Mouse (Mus musculus): ENCODE measurements around the gene Spc24. TPM values are rescaled to one million over a fixed set of nuclear protein-coding genes. Genes with fewer than 3 reads are reported as not detected.
"Not testable (repeated sequence)": the region's sequence is repeated elsewhere in the genome, so short reads cannot be mapped to it uniquely, and the experiment has no call there.

The Spc24 gene
- polyA plus RNA-seq, 1 experiment: 46.6 TPM

DNA sequence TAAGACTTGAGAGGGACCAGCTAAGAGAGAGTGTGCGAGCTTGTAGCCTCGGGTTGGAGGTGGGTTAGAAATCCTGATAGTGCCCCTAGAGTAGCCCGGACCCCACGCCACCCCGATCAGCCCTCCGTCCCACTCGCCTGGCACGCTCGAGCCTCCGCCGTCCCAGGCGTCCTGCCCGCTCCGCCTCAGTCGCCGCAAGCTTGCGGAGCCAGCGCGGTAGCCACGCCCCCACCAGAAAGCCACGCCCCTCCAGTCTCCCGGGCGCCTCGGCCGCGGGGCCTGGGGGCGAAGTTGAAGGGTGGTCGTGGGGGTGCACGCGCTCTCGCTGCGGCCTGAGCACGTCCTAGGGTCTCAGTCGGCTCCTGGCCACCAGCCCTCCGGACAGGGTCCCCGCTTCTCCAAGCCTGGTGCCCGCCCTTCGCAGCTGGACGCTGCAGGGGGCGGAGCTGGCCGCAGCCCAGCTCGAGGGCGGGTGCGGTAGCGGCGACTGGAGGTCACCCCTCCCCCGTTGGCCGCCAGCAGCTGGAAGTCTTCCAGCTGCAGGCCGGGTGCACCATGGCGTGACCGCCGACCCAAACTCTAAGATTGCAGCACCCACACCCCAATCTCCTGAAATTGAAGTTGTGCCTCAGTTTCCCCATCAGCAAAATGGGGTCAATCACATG lies 38.4 kb upstream of the Spc24 start, which contains the start of gene Kank2:
Kank2 (minus strand) TSS at position 400 of the 665 bp plus-strand sequence.
- H3K27ac ChIP-seq (ENCODE audit: control insufficient read depth, insufficient read depth, low read depth, low read length, poor library complexity): no peak within 1 kb of the TSS; the same call in 1 of the 2 replicates
- TF ChIP-seq CTCF (IDR thresholded peaks at IDR 0.05; ENCODE audit: control insufficient read depth, insufficient read depth, low read length) (no peak), POLR2A (IDR thresholded peaks at IDR 0.05; ENCODE audit: borderline replicate concordance, control insufficient read depth, low read depth, low read length) (no peak)
- H3K4me3 ChIP-seq (replicated peaks; ENCODE audit: control insufficient read depth, low read depth, low read length): peak within 1 kb of the TSS; percentile 73
- whole genome bisulfite sequencing: under 1% methylated on average over 52 of the region's 52 CpGs
- H3K4me1 ChIP-seq (ENCODE audit: control insufficient read depth, insufficient read depth, low read length): peaks cover 2% of the 10 kb centered on the region

DNA sequence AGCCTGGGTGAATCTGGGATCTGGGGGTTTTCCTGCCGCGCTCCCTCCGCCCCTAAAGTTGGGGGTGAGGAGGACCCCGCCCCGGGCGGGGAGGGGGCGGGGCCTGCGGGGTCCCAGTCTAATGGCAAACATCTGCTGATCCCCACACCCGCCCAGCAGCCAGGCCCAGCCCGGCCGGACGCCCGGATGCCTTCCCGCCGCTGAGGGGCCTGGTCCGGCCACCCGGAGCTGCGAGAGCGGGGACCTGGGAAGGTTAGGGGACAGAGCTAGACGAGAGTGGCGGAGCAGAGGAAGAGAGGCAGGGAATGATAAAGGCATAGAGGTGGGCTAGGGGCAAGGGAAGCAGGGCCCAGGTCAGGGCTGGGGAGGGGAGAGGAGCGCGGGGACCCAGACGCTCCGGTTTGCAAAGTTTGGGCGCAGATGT lies 37.8 kb upstream of the Spc24 start:
- H3K27ac ChIP-seq (ENCODE audit: control insufficient read depth, insufficient read depth, low read depth, low read length, poor library complexity): no peak overlapping the region
- H3K4me3 ChIP-seq (replicated peaks; ENCODE audit: control insufficient read depth, low read depth, low read length): peak overlapping the region; percentile 73
- 1% methylated on average over 23 of the region's 26 CpGs for WGBS
- peaks cover 2% of the 10 kb centered on the region for H3K4me1 ChIP-seq (ENCODE audit: control insufficient read depth, insufficient read depth, low read length)
- no peak for TF ChIP-seq POLR2A (IDR thresholded peaks at IDR 0.05; ENCODE audit: borderline replicate concordance, control insufficient read depth, low read depth, low read length)
- TF ChIP-seq CTCF (IDR thresholded peaks at IDR 0.05; ENCODE audit: control insufficient read depth, insufficient read depth, low read length): no peak

DNA sequence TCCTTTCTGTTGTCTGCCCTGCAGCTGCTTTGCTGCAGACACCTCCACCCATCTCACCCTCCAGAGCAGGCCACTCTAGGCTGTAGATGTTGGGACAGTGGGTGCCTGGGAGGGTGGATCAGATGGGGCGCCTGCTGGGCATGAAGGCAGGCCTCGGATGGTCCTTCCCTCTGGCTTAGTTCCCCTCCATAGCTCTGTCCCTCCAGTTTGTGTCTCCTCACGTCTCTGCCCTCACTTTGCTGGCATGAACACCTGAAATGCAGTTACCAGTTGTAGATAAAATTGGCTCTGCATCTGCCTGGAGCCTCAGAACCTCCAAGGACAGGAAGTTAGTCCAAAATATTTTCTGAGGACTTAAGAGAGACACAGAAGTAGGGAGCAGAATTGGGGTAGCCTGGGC lies 36.8 kb upstream of the Spc24 start:
- Histone ChIP-seq H3K4me1 (ENCODE audit: control insufficient read depth, insufficient read depth, low read length) (peaks cover 2% of the 10 kb centered on the region), H3K27ac (ENCODE audit: control insufficient read depth, insufficient read depth, low read depth, low read length, poor library complexity) (no peak overlapping the region)

DNA sequence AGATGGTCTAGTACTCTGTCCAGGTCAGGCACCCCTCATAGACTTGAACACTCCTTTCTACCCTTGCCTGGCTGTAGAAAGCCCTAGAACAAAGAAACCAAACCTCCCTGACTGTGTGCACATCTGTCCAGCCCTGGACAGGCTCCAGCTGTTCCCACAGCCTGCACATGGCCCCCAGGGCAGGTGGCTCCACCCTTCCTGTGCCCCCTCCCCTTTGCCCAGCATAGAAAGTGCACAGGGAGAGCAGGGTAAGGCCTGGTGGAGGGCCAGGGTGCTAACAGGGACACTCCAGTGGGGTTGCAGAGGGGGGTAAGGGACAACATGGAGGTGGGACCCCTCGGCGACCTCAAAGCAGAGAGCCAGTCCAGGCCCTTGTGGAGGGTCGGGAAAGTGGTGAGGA lies 36.2 kb upstream of the Spc24 start:
- H3K4me1 ChIP-seq (ENCODE audit: control insufficient read depth, insufficient read depth, low read length): peaks cover 2% of the 10 kb centered on the region
- H3K4me3 ChIP-seq (replicated peaks; ENCODE audit: control insufficient read depth, low read depth, low read length): no peak overlapping the region
- TF ChIP-seq POLR2A (IDR thresholded peaks at IDR 0.05; ENCODE audit: borderline replicate concordance, control insufficient read depth, low read depth, low read length) (no peak), CTCF (IDR thresholded peaks at IDR 0.05; ENCODE audit: control insufficient read depth, insufficient read depth, low read length) (no peak)
- 27% methylated on average over 3 of the region's 3 CpGs for WGBS
- no peak overlapping the region; the same call in 1 of the 2 replicates for H3K27ac ChIP-seq (ENCODE audit: control insufficient read depth, insufficient read depth, low read depth, low read length, poor library complexity)

More for the DNA sequence above, 36.8 kb upstream of the Spc24 start:
- TF ChIP-seq CTCF (IDR thresholded peaks at IDR 0.05; ENCODE audit: control insufficient read depth, insufficient read depth, low read length) (no peak), POLR2A (IDR thresholded peaks at IDR 0.05; ENCODE audit: borderline replicate concordance, control insufficient read depth, low read depth, low read length) (no peak)
- 51% methylated on average over 3 of the region's 3 CpGs for WGBS
- H3K4me3 ChIP-seq (replicated peaks; ENCODE audit: control insufficient read depth, low read depth, low read length): no peak overlapping the region

DNA sequence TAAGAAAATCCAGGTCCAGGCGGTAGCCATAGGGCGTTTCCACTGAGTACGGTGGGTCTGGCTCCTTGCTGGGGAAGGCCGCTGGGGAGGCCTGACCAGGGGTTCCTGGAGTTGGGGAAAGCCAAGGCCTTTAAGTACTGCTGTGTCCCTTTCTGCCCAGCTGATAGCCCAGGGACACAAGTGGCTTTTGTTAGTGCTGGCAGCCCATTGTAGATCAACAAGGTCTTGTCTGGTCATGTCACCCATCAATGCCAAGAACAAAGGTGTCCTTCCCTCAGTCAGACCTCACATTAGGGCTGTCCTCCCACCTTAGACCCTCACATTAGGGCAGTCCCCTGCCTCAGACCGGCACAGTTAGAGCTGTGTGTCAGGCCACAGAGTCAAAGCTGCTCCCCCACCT lies 35.5 kb upstream of the Spc24 start:
- Histone ChIP-seq H3K4me3 (replicated peaks; ENCODE audit: control insufficient read depth, low read depth, low read length) (no peak overlapping the region), H3K27ac (ENCODE audit: control insufficient read depth, insufficient read depth, low read depth, low read length, poor library complexity) (no peak overlapping the region), H3K4me1 (ENCODE audit: control insufficient read depth, insufficient read depth, low read length) (peaks cover 2% of the 10 kb centered on the region)
- TF ChIP-seq CTCF (IDR thresholded peaks at IDR 0.05; ENCODE audit: control insufficient read depth, insufficient read depth, low read length): no peak
- no peak for TF ChIP-seq POLR2A (IDR thresholded peaks at IDR 0.05; ENCODE audit: borderline replicate concordance, control insufficient read depth, low read depth, low read length)
- WGBS: 93% methylated on average over 5 of the region's 5 CpGs

DNA sequence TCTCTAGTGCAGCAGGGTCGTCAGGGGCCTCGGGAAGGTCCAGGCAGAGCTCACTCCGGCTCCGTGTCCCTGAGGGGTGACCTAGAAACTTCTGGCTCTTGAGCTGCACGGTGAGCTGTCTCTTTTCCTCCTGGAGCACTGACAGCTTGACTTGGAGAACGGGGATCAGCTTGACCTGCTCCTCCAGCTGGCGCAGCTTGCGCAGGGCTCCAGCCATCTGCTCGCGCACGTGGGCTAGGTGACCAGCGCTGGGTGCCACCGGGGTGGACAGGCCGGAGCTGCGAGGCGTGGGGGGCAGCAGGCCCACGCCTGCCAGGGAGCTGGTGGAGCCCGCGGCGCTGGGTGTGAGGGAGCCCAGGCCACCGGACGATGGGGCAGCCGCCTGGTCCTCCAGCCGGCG lies 34.8 kb upstream of the Spc24 start:
- Histone ChIP-seq H3K4me1 (ENCODE audit: control insufficient read depth, insufficient read depth, low read length) (peaks cover 2% of the 10 kb centered on the region), H3K27ac (ENCODE audit: control insufficient read depth, insufficient read depth, low read depth, low read length, poor library complexity) (no peak overlapping the region), H3K4me3 (replicated peaks; ENCODE audit: control insufficient read depth, low read depth, low read length) (no peak overlapping the region)
- WGBS: 91% methylated on average over 25 of the region's 25 CpGs
- TF ChIP-seq POLR2A (IDR thresholded peaks at IDR 0.05; ENCODE audit: borderline replicate concordance, control insufficient read depth, low read depth, low read length) (no peak), CTCF (IDR thresholded peaks at IDR 0.05; ENCODE audit: control insufficient read depth, insufficient read depth, low read length) (no peak)

DNA sequence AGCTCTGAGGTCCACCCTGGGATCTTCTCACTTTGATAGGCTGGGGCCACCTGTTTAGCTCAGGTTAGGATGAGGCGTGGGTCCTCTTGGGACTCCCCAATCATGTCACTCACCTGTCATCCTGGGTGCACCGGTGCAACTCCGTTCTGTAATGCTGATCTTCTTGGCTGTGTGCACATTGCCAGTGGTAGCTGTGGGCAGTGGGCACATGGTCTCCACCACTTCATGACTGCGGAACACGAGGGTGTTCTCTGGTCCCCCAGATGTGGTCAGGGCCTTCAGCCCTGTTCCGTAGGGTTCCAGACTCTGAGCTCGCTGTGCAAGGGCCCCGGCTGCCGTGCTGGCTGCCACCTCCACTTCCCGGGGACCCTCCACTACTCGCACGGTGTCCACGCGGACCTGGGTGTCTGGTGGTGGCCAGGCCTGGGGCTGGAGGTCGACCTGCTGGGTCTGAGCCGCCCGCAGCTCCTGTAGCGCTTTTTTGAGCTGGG lies 34.3 kb upstream of the Spc24 start:
- TF ChIP-seq CTCF (IDR thresholded peaks at IDR 0.05; ENCODE audit: control insufficient read depth, insufficient read depth, low read length) (no peak), POLR2A (IDR thresholded peaks at IDR 0.05; ENCODE audit: borderline replicate concordance, control insufficient read depth, low read depth, low read length) (no peak)
- no peak overlapping the region for H3K4me3 ChIP-seq (replicated peaks; ENCODE audit: control insufficient read depth, low read depth, low read length)
- H3K4me1 ChIP-seq (ENCODE audit: control insufficient read depth, insufficient read depth, low read length): peaks cover 2% of the 10 kb centered on the region; the same call in 1 of the 2 replicates
- no peak overlapping the region for H3K27ac ChIP-seq (ENCODE audit: control insufficient read depth, insufficient read depth, low read depth, low read length, poor library complexity)
- WGBS: 93% methylated on average over 18 of the region's 18 CpGs

DNA sequence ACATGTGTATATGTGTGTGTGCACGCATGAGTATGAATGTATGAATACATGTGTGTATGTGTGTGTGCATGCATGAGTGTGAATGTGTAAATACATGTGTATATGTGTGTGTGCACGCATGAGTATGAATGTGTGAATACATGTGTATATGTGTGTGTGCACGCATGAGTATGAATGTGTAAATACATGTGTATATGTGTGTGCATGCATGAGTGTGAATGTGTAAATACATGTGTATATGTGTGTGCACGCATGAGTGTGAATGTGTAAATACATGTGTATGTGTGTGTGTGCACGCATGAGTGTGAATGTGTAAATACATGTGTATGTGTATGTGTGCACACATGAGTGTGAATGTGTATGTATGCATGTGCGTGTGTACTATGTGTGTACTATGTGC lies 33.4 kb upstream of the Spc24 start:
- not testable (repeated sequence) for H3K4me3 ChIP-seq (replicated peaks; ENCODE audit: control insufficient read depth, low read depth, low read length); H3K4me1 ChIP-seq (ENCODE audit: control insufficient read depth, insufficient read depth, low read length); H3K27ac ChIP-seq (ENCODE audit: control insufficient read depth, insufficient read depth, low read depth, low read length, poor library complexity)
- 89% methylated on average over 6 of the region's 6 CpGs for WGBS

All from bone marrow, adult 2 months (tissue).